Mouse (Mus musculus) heart, embryonic 14.5 days (tissue): ENCODE measurements at regions not wholly inside any gene's neighbourhood (a gene's known extent, or its start where the extent isn't known, plus 50 kb on each side); places are given as distances from the start of the nearest gene placed in this dataset.
A peak's percentile ranks its signal among the peaks of the same experiment; 100 is the strongest.

ENCODE experiments used
- ATAC-seq: fragments of 200-750 bp; cut with Nextera tagmentation; 2 replicates; pipeline ENCODE4 v1.8.0; 2017; ENCODE audit warnings: low read depth, moderate TSS enrichment; ENCODE audit not compliant: insufficient number of reproducible peaks, insufficient read depth, low FRiP score
- H3K27ac ChIP-seq, 2 experiments: fragments of 200-500 bp in 1 of 2; fragments of 300-500 bp in 1 of 2; sonication (generic) in 1 of 2; replicated peaks in 1 of 2; 2 replicates each; pipeline ENCODE4 v1.5.1; 2012 to 2014; ENCODE audit warnings: low read depth in 2 of 2, low read length in 2 of 2, control low read depth in 1 of 2, mild to moderate bottlenecking in 1 of 2, mixed read lengths in 1 of 2; ENCODE audit not compliant: control insufficient read depth in 1 of 2, insufficient read depth in 1 of 2
- H3K27me3 ChIP-seq: fragments of 300-500 bp; sonication (generic); 2 replicates; pipeline ENCODE4 v1.6.1; 2014; ENCODE audit warnings: mild to moderate bottlenecking, low read length, control low read depth; ENCODE audit not compliant: control insufficient read depth, insufficient read depth
- H3K36me3 ChIP-seq: fragments of 300-500 bp; sonication (generic); 2 replicates; pipeline ENCODE4 v1.6.1; 2014; ENCODE audit warnings: mild to moderate bottlenecking, control low read depth, low read length, mixed read lengths; ENCODE audit not compliant: control insufficient read depth, insufficient read depth
- H3K4me1 ChIP-seq, 2 experiments: fragments of 200-500 bp in 1 of 2; fragments of 300-500 bp in 1 of 2; sonication (generic) in 1 of 2; 2 replicates each; pipeline ENCODE4 v1.6.1; 2012 to 2014; ENCODE audit warnings: low read length in 2 of 2, control low read depth in 1 of 2, mixed read lengths in 1 of 2; ENCODE audit not compliant: control insufficient read depth in 2 of 2, insufficient read depth in 2 of 2
- H3K4me2 ChIP-seq: fragments of 300-500 bp; sonication (generic); 2 replicates; pipeline ENCODE4 v1.6.1; 2014; ENCODE audit warnings: mild to moderate bottlenecking, low read length
- H3K4me3 ChIP-seq, 2 experiments: fragments of 200-500 bp in 1 of 2; fragments of 300-500 bp in 1 of 2; sonication (generic) in 1 of 2; 2 replicates each; pipeline ENCODE4 v1.5.1; 2012 to 2014; ENCODE audit warnings: low read length in 2 of 2, mild to moderate bottlenecking in 2 of 2, control low read depth in 1 of 2, low read depth in 1 of 2, moderate library complexity in 1 of 2; ENCODE audit not compliant: control insufficient read depth in 1 of 2, insufficient read depth in 1 of 2
- H3K9ac ChIP-seq: fragments of 300-500 bp; sonication (generic); 2 replicates; pipeline ENCODE4 v1.6.1; 2014; ENCODE audit warnings: mild to moderate bottlenecking, low read length
- H3K9me3 ChIP-seq: fragments of 300-500 bp; sonication (generic); 2 replicates; pipeline ENCODE4 v1.6.1; 2016; ENCODE audit warnings: low read length, control low read depth; ENCODE audit not compliant: control insufficient read depth
- WGBS: fragments of 180-500 bp; shearing (Covaris S2); extraction: QIAGEN DNeasy Blood & Tissue Kit; methylation state at CpG from one replicate; pipeline ENCODE4 v1.1.7; 2014; 5-methylcytosine and 5-hydroxymethylcytosine counted together

GRCm38 (mm10) chr6:143349000-143349399 is 182.0 kb downstream of the Etnk1 start:
- 88% methylated on average over 2 of the region's 2 CpGs for WGBS
- Histone ChIP-seq H3K36me3 (no peaks in the 10 kb centered on the region), H3K9ac (no peak overlapping the region), H3K27me3 (no peaks in the 10 kb centered on the region), H3K27ac (no peak overlapping the region), H3K4me2 (no peak overlapping the region), H3K4me3 (no peak overlapping the region), H3K4me1 (no peaks in the 10 kb centered on the region), H3K9me3 (no peaks in the 10 kb centered on the region)
- no peak for ATAC-seq

GRCm38 (mm10) chr6:143359320-143360032 is 192.5 kb downstream of the Etnk1 start:
- Histone ChIP-seq H3K9me3 (no peaks in the 10 kb centered on the region), H3K27ac (no peak overlapping the region), H3K36me3 (no peaks in the 10 kb centered on the region), H3K4me2 (no peak overlapping the region), H3K4me1 (no peaks in the 10 kb centered on the region), H3K9ac (no peak overlapping the region), H3K27me3 (no peaks in the 10 kb centered on the region), H3K4me3 (no peak overlapping the region)
- no peak for ATAC-seq
- 77% methylated on average over 7 of the region's 7 CpGs for WGBS

DNA sequence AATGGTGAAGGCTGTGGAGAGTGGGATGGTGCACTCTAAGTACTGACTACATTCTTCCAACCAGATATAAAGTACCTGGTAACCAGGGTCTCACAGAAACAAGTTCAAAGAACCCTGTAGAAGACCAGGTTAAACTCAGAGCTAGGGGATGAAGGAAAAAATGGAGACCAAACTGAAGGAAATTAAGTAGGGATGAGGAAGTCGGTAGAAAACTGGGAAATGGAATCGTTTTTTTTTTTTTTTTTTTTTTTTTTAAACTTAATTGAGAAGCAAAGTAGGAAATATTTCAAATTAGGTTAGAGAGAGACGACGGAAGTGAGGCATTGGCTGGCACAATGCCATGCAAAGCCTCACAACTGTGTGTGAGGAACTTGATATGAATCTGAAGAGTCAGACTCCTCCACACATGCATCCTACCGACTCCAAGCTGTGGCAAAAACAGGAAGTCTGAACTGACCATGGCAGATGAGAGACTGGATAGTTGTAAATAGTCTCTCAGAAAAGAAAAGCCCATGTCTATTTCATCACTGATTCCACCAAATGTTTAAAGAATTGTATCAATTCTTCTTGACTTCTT is 194.2 kb downstream of the Etnk1 start:
- Histone ChIP-seq H3K27ac (no peak overlapping the region), H3K4me1 (no peaks in the 10 kb centered on the region), H3K9ac (no peak overlapping the region), H3K27me3 (no peaks in the 10 kb centered on the region), H3K4me2 (no peak overlapping the region), H3K9me3 (no peaks in the 10 kb centered on the region), H3K36me3 (no peaks in the 10 kb centered on the region), H3K4me3 (no peak overlapping the region)
- ATAC-seq = no peak
- 63% methylated on average over 5 of the region's 5 CpGs for WGBS

DNA sequence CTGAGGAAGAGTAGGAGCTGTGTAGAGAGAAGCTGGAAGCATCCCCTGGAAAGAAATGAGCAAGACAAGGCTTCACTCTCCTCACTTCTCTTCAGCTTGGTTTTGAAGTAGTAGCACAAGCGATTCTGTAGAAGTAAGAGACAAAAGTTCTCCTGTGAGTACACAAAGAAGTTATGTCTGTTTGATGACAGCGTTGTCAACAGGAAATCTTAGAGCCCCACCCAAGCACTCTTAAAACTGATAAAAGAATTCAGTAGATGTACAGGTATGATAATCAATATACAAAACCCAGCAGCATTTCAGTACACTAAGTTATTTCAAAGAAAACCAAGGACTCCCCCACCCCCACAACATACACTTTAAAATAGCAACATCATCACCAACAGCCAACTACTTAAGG is 194.9 kb downstream of the Etnk1 start:
- H3K27me3 ChIP-seq = no peaks in the 10 kb centered on the region
- peaks cover 0 to under 1% of the 10 kb centered on the region in 2 experiments; a peak in 2 of 4 replicates for H3K4me1 ChIP-seq
- H3K9me3 ChIP-seq = no peaks in the 10 kb centered on the region
- no peak for ATAC-seq
- H3K4me2 ChIP-seq = no peak overlapping the region
- WGBS = 83% methylated on average over 2 of the region's 2 CpGs
- H3K36me3 ChIP-seq = no peaks in the 10 kb centered on the region
- H3K9ac ChIP-seq = no peak overlapping the region
- no peak overlapping the region for H3K4me3 ChIP-seq
- H3K27ac ChIP-seq = no peak overlapping the region

- 83% methylated on average over 5 of the region's 5 CpGs for WGBS
- no peak for ATAC-seq
- H3K4me1 ChIP-seq = peaks cover 8 to 14% of the 10 kb centered on the region in 2 experiments; a peak in 3 of 4 replicates
Measured at GRCm38 (mm10) chr6:143365840-143366239, 198.8 kb downstream of the Etnk1 start.

DNA sequence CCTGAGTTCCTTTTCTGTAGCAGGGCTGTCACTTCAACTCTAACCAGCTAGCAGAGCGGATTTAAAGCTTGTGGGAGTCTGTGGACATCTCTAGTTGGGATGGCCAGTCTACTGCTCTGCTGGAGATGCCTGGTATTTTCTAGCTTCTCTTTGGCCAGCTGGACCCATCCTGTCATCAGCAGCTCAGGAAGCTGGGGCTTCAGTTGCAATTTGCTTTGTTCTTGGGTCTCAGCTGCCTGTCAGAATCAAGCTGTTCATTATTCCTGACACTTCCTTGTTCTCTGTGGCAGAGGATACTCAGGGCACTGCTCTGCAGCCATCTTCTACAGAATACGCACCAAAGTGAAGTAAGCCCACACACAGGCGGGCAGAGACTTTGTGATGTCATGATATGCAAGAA is 200.8 kb downstream of the Etnk1 start:
- Histone ChIP-seq H3K9me3 (no peaks in the 10 kb centered on the region), H3K4me1 (peaks cover 8 to 14% of the 10 kb centered on the region in 2 experiments; a peak in 3 of 4 replicates), H3K9ac (no peak overlapping the region), H3K27ac (peak overlapping the region; percentile 59 to 69), H3K36me3 (no peaks in the 10 kb centered on the region), H3K27me3 (no peaks in the 10 kb centered on the region), H3K4me2 (no peak overlapping the region), H3K4me3 (no peak overlapping the region)
- 38% methylated on average over 3 of the region's 3 CpGs for WGBS
- ATAC-seq = no peak

More at GRCm38 (mm10) chr6:143365840-143366239, 198.8 kb downstream of the Etnk1 start:
- no peak overlapping the region for H3K9ac ChIP-seq
- H3K27ac ChIP-seq = no peak overlapping the region
- no peak overlapping the region for H3K4me3 ChIP-seq
- H3K4me2 ChIP-seq = no peak overlapping the region
- H3K36me3 ChIP-seq = no peaks in the 10 kb centered on the region
- no peaks in the 10 kb centered on the region for H3K27me3 ChIP-seq
- no peaks in the 10 kb centered on the region for H3K9me3 ChIP-seq

GRCm38 (mm10) chr6:143368646-143369045 is 201.6 kb downstream of the Etnk1 start:
- Histone ChIP-seq H3K4me2 (no peak overlapping the region), H3K4me3 (no peak overlapping the region), H3K27me3 (no peaks in the 10 kb centered on the region), H3K9ac (no peak overlapping the region), H3K9me3 (no peaks in the 10 kb centered on the region), H3K4me1 (peaks cover 8 to 14% of the 10 kb centered on the region in 2 experiments; a peak in 3 of 4 replicates), H3K27ac (no peak overlapping the region), H3K36me3 (no peaks in the 10 kb centered on the region)
- WGBS = 61% methylated on average over 8 of the region's 8 CpGs
- ATAC-seq = no peak
